Mouse (Mus musculus) telencephalon, adult 2 months (tissue): Measurements from ENCODE around the gene Dnaic1.
A peak's percentile ranks its signal among the peaks of the same experiment; 100 is the strongest.

Experiments used
- DNase-seq: peaks from one replicate; pipeline ENCODE4 v3.0.0-alpha.2; 2011; ENCODE audit warnings: low read depth, low spot score

Dnaic1 gene

GRCm38 (mm10) chr4:41571490-41571889 is 1.9 kb downstream of the Dnaic1 start:
- no peak for DNase-seq

GRCm38 (mm10) chr4:41573492-41573891 is 3.9 kb downstream of the Dnaic1 start:
- DNase-seq, result no peak

DNA sequence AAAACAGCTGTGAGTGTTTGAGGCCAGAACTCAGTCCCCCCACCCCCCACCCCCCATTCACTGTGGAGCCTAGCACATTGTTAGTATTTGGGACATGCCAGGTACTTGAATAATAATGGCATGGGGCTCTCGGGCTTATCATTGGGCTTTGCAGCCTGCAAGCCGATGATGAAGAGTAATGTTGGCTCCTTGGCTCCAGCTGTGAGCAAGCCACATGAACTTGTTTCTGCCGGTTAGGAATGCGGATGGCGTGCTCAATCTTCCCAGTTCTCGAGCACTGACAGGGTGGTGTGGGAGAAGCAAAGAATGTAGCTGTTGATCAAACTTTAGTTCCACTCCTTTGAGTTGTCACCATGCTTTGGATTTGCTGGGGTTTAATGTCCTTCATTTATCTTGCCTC is 6.3 kb downstream of the Dnaic1 start:
- no peak for DNase-seq

DNA sequence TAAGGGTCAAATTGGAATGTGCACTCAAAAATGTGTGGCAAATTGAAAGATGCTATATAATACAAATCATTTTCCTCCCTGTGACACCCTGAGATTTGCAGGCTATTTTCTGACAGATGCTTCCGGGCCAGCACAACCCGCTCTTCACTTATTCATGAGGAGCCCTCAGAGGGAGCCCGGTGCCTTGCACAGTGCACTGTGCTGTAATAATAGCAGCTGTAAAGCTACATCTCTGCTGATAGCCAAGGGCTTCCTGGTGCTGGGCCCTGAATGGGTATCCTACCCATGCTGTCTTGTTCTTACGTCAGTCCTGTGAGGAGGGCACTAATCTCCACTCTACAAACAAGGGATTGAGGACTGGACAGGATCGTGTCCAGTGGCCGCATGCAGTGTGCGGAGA is 13.8 kb downstream of the Dnaic1 start:
- no peak for DNase-seq

DNA sequence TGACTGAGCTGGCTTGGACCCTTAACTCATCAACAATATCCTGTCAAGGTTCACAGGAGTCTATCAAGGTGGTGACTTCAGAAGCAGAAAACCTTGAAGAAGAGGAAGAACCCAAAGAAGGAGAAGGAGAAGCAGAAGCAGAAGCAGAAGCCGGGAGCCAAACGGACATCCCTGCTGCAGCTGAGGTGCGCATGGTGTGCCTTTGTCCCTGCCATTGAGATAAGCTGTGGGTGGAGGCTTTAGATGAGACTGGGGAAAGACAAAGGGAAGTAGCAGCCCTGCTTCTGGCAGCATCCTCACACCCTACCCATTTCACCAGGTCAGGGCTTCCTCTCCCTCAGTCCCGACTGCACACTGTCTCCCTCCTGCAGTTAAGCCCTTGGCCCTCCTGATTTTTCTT is 33.2 kb downstream of the Dnaic1 start:
- no peak for DNase-seq

DNA sequence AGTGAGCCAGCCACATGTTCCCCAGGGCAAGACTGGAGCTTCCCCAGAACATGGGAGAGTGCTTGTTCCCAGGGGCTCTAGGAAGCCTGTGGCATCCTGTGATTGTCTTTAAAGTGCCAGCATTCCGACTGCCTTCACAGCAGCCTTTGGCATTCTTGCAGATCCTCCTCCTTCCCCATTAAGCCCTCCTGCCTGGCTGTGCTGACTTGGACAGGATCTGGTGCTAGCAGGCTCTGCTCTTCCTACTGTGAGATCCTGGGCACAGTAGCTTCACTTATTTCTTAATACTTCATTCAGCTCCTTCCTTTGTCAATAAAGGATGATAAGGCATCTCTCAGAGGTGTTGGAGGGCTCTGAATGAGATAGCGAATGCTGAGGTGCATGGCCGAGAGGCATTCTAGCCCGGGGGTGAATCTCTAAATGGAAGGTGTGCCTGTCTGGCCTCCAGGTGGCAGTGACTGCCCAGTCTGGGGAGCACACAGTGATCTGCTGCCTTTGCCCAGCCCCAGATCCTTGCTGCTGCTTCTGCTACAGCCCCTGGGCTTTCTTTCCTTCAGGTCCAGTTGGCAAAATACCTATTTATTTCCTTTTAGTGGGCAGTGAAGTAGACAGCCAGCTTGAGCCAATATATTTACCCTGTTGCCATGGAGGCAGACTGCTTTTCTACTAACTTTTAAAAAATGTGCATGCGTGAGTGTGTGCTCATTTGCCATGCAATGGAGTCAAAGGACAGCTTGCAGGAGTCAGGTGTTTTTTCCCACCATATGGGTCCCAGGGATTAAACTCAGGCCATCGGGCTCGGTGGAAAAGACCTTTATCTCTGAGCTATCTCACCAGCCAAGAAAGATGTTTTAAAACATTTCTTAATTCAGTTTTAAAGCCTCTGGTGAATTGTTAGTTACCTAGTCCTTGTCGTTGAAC is 35.2 kb downstream of the Dnaic1 start:
- no peak for DNase-seq

DNA sequence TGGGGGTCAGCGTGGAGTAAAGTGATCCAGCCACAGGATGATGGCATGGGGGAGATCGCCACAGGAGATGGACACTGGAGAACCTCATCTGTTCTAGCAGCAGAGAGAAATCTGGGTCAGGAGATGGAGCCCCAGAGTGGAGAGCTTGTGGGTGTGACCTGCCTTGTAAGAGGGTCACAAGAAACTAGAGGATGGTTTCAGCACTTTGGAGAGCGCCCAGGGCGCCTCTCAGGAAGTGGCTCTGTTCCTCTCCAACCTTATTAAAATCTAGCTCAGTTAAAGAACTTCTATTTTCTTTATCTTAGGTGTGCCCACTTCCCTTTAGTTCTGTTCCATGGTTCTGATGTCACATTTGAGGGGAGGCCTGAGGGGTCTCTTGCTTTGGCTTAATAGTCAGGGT is 37.2 kb downstream of the Dnaic1 start:
- no peak for DNase-seq

GRCm38 (mm10) chr4:41609681-41610593 is 40.4 kb downstream of the Dnaic1 start:
- DNase-seq, result no peak

GRCm38 (mm10) chr4:41610594-41610980 is 41.0 kb downstream of the Dnaic1 start:
- no peak for DNase-seq

DNA sequence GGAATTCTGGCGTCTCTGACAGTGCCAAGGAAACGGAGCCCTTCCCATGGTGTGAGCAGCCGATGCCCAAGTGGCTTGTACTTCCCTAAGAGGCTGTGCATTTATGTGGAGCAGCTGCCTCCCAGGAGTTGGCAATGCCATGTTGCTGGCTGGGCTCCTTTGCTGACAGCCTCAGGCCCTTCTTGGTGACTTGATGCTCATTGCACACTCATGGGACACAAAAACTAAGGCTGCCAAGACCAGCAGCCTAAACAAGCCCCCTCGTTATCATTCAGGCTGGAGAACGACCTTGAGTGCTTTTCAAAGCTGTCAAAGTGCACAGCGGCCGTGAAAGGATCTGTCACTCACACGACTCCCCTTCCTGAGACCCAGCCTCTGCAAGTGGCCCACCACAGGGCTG is 42.6 kb downstream of the Dnaic1 start:
- DNase-seq, result no peak

- peak; percentile 47 for DNase-seq
Observed at GRCm38 (mm10) chr4:41614156-41614555, 44.6 kb downstream of the Dnaic1 start.

- DNase-seq, result peak; percentile 67
Observed at GRCm38 (mm10) chr4:41615661-41616599, 46.4 kb downstream of the Dnaic1 start.

GRCm38 (mm10) chr4:41618916-41619746 is 49.6 kb downstream of the Dnaic1 start:
- DNase-seq, result no peak

- DNase-seq, result no peak
Observed at GRCm38 (mm10) chr4:41622071-41622470, 52.5 kb downstream of the Dnaic1 start.

- no peak for DNase-seq
Observed at GRCm38 (mm10) chr4:41628202-41628927, 58.8 kb downstream of the Dnaic1 start.

- no peak for DNase-seq
Observed at GRCm38 (mm10) chr4:41630196-41630595, 60.6 kb downstream of the Dnaic1 start.

GRCm38 (mm10) chr4:41631390-41631789 is 61.8 kb downstream of the Dnaic1 start:
- DNase-seq, result no peak

DNA sequence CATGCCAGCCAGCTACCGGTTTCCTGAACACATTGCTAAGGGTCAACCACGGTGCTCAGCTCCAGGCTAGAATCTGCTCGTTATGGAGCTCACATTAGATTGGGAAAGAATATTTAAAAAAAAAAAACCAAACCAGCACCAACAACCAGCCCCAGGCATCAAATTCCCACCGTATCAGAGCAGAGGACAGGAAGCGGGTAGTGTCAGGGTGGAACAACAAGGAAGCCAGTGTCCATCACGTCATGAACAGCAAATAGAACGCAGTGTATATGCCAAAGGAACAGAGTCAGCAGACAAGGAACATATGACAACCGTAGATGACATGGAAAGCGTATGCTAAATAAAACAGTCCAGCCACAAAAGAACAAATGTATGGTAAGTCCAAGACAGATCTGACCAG is 63.4 kb downstream of the Dnaic1 start:
- no peak for DNase-seq

DNA sequence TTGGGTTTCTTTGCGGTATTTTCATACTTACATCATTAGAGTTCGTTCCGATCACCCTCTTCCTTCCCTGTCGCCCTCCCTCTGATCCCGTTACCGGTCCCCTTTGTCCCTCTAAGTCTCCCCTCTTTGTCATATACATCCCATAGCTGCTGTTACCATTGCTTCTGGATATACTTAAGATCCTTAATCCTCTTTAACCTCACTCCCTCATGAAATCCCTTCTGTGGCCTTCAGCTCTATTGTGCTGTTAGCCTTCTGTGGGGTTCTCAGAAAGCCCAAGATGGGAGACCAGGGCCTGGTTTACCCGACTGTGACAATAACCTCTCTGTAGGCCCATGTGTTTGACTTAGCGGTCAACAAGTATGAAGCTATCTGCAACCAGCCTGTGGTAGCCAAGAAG is 65.1 kb downstream of the Dnaic1 start:
- no peak for DNase-seq

GRCm38 (mm10) chr4:41635224-41635623 is 65.6 kb downstream of the Dnaic1 start:
- DNase-seq, result no peak
